Mouse (Mus musculus) yolk sac, embryonic 10.5 days (tissue): ENCODE results near the gene Tk2.
"Not testable (repeated sequence)": the region's sequence is repeated elsewhere in the genome, so short reads cannot be mapped to it uniquely, and the experiment has no call there.

ENCODE experiments used
- DNase-seq: peaks from one replicate; pipeline ENCODE4 v3.0.0-alpha.2; 2017; ENCODE audit warnings: low spot score

Gene Tk2

GRCm38 (mm10) chr8:104248276-104248675 lies at the start of gene Tk2:
Gene Tk2 (minus strand): TSS chr8:104248558.
- DNase-seq, result peak; percentile 86

DNA sequence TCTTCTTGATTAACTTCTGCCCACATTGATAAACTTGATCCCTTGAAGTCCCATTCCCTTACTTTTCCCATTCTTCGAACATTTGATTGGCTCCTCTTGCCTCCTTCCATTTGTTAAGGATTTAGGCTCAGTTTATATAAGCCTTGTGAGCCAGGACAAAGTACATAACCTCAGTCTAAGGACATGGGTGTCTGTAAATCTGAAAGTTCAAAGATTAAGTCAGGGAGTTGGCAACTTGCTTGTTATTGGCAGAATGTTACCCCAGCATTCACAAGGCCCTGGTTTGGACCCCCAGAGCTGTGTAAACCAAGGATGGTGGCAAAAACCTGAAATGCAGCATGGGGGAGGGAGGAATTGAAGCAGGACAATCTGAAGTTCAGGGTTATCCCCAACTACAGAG lies 46.0 kb upstream of the Tk2 start:
- DNase-seq, result no peak

GRCm38 (mm10) chr8:104293081-104293480 lies 44.7 kb upstream of the Tk2 start, which contains the start of gene Cmtm2a:
Gene Cmtm2a (minus strand): TSS chr8:104293181.
- DNase-seq, result not testable (repeated sequence)

- no peak for DNase-seq
These were observed 20.6 kb upstream of the Tk2 start for GRCm38 (mm10) chr8:104268937-104269440.

DNA sequence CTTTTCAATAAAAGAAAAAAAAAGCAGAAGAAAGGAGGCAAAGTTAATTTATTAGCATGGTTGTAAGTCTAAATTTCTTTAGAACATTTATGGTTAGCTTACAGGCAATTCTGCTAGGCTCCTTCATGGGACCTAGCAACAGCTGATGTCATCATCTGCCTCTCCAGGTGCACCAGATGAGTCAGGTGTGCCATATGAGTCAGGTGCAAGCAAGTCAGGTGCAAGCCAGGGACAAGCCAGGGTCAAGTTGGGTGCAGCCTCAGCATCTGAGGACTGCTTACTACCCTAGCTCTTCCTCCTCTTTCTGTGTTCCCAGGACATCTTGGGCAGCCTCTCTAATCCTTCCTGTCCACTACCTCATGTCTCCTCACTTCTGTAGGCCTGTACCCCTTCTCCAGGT lies 20.0 kb upstream of the Tk2 start:
- DNase-seq, result no peak

- DNase-seq, result not testable (repeated sequence)
These were observed 16.0 kb upstream of the Tk2 start for GRCm38 (mm10) chr8:104264271-104264935.

DNA sequence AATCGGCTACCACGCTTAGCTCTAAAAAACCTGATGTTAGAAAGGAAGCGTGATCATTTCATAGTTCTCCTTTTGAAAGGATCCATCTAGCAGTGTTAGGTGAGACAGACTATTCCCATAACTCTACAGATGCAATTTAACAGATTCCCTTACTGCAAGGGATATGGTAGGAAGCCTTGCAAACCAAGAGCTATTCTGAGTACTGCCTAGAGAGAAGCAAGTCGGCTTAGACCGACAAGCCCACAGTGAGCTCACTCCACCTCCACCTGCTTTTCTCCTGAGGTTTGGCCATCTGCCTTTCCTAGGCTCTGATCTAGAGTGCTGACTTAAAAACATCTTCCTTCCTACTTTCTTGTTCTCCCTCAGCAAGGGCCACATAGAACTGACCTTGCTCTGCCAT lies 13.4 kb upstream of the Tk2 start:
- not testable (repeated sequence) for DNase-seq

- DNase-seq, result no peak
These were observed 4.7 kb upstream of the Tk2 start for GRCm38 (mm10) chr8:104253016-104253415.

DNA sequence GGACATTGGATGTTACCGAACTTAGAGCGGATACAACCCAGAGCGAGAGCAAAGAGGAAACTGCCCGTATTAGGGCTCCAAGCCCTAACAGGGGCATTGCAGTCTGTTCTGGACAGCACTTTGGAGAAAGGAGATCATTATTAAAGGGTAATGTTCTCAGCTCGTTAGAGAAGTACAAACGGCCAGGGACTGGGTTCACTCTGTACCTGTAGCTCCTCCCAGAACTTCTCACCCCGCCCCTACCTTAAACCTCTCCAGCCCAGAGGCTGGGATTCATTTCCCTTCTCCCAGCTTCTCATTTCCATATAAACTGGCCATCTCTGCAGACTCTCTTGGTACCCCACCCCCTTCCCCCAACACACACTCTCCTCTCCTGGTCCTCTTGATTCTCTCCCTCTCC lies 3.1 kb upstream of the Tk2 start:
- DNase-seq, result peak; percentile 36

GRCm38 (mm10) chr8:104250439-104251367 lies 2.3 kb upstream of the Tk2 start, which contains the start of gene Cklf:
Gene Cklf (plus strand): TSS chr8:104250861.
- DNase-seq, result peak; percentile 88

DNA sequence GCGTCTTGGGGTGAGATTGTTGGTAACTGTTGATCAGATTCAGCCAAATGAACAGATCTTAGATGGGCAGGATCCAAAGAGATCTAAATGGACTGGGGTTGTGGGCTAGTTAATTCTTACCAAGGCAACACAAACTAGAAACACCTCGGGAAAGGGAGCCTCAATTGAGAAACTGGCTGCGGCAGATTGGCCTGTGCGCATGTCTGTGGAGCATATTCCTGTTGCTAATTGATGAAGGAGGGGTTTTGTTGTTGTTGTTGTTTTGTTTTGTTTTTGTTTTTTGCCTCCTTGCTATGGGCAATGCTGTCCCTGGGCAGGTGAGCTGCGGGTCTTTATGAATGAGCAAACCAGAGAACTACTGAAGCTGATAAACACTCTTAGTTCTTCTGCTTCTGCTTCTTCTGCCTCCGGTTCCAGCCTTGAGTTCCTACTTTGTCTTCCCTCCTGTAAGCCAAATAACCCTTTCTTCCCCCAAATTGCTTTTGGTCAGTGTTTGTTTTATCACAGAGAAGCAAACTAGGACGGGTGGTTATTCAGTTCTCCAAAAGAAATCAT lies 1.2 kb upstream of the Tk2 start:
- DNase-seq, result no peak

DNA sequence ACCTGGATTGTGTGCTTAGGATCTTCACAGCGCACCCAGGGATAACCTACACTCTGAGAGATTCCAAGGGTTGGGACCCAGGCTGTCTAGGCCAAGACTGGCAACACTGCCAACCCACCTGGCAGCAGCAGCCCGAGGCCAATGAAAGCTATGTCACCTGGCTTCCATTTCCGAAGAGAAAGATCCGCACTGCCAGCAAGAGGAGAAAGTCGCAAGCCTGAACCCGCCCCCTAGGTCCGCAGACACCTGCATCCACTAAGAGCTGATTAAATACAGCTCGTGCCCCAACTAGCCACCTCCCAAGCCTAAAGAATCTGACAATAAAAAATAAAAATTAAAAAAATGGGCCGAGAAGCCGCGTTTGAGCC lies 466 bp downstream of the Tk2 start:
- DNase-seq, result no peak

GRCm38 (mm10) chr8:104247054-104247907 lies 1.1 kb downstream of the Tk2 start:
- DNase-seq, result no peak

DNA sequence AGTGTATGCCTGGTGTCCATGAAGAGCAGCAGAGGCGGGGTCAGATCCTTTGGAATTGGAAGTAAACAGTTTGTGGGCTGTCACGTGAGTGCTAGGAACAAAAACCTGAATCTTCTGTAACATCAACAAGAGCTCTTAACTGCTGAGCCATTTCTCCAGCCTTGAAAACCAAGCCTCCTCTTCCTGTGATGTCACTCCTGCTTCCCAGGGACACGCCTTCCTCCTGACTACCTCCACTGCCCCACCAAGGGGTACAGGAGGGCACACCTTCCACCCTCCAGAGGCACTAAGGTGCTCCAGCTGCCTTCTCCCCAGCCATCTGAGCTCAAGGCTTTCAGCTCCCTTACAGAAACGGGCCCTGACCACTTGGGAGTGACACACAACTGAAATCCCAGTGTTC lies 1.7 kb downstream of the Tk2 start:
- no peak for DNase-seq

- DNase-seq, result no peak
These were observed 6.2 kb downstream of the Tk2 start for GRCm38 (mm10) chr8:104242038-104242644.

DNA sequence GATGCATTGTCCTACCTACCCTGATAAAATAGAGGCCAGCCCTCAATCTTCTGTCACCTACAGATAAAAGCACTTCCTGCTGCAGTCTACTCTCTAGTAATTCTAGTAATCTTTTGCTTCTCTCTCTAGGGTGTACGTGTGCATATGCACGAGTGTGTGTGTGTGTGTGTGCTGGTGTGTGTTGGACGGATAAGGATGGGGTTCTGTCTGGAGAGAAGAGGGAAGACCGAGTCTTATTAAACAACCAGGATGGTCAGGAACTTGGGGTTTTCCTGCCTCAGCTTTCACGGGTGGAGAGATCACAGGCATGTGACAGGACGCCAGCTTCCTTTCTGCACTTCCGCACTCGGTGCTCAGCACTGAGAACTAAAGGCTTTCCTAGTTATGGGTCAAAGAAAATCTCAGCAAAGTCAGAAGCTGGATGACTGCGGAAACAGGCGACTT lies 8.9 kb downstream of the Tk2 start:
- no peak for DNase-seq

GRCm38 (mm10) chr8:104234573-104234972 lies 13.8 kb downstream of the Tk2 start:
- DNase-seq, result no peak

DNA sequence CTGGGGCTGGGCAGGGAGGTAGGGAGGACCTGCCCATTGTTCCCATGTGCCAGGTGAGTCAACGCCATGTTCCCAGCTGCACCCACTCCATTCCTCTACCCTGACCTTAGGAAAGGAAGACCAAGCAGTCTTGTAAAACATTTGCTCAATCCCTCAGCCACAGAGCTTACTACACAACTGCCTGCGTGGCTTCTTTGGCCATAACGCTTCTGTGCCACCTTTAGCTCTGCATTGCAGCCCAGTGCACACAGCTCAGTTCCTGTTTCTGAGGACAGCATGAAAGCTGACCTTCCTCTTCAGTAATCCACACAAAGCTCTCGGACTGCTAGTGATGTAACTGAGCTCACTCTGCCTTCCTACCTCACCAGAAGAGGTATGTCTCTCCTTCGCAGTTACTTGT lies 15.4 kb downstream of the Tk2 start:
- DNase-seq, result no peak

- no peak for DNase-seq
These were observed 16.3 kb downstream of the Tk2 start for GRCm38 (mm10) chr8:104232039-104232438.

GRCm38 (mm10) chr8:104230377-104230776 lies 18.0 kb downstream of the Tk2 start:
- no peak for DNase-seq

- no peak for DNase-seq
These were observed 21.3 kb downstream of the Tk2 start for GRCm38 (mm10) chr8:104227048-104227447.
